Mouse (Mus musculus) layer of hippocampus, adult 8-10 months (tissue): ENCODE data around the gene Fubp1. TPM values are rescaled to one million over a fixed set of nuclear protein-coding genes. Genes with fewer than 3 reads are reported as not detected.
"Not testable (repeated sequence)": the region's sequence is repeated elsewhere in the genome, so short reads cannot be mapped to it uniquely, and the experiment has no call there.

Source experiments
- DNase-seq, 2 experiments: peaks; one replicate each; pipeline ENCODE4 v3.0.0; 2022; ENCODE audit warnings: low spot score in 2 of 2
- total RNA-seq, 4 experiments: library from RNA; stranded (reverse); gene quantifications; 2 replicates each; pipeline ENCODE4 v1.2.4; 2022

Gene Fubp1
- total RNA-seq, 4 experiments from 2014 or later: 114 to 141 (median 131) TPM

- no peak for DNase-seq
These were observed 17.8 kb upstream of the Fubp1 start for GRCm38 (mm10) chr3:152192238-152192931.

DNA sequence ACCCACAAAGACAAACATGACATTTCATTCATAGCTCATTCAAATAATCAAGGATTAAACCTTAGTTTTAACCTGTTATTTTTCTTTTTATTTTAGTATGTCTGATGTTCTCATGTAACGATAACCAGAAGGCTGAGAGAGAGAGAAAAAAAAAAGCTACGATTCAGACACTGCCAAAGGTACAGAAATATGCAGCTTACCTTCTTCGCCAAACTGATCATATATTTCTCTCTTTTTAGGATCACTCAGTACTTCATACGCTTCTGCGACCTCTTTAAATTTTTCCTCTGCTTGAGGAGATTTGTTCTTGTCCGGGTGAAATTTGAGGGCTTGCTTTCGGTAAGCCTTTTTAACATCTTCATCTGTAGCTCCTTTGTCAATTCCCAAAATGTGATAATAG lies 17.0 kb upstream of the Fubp1 start:
- no peak for DNase-seq

DNA sequence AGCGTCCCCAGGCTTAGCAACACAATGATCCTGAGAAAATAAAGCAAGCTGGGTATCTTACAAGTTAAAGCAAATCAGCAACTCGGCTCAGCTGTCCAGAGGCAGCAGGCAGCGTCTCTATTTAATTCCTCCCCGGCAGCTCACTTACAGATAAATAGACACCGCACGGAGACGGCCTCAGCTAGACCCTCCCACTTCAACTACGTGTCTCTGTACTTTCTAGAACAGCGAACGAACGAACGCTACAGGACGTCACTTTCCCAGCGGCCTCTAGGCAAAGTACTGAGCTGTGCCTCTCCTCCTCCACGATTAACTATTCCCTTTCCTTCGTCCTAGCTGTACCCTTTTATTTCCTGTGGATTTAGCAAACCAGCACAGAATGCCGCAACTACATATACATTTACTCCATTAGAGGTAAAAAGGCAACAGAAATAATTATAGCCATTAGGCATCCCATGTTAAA lies 16.6 kb upstream of the Fubp1 start:
- peak; percentile 89 for DNase-seq

DNA sequence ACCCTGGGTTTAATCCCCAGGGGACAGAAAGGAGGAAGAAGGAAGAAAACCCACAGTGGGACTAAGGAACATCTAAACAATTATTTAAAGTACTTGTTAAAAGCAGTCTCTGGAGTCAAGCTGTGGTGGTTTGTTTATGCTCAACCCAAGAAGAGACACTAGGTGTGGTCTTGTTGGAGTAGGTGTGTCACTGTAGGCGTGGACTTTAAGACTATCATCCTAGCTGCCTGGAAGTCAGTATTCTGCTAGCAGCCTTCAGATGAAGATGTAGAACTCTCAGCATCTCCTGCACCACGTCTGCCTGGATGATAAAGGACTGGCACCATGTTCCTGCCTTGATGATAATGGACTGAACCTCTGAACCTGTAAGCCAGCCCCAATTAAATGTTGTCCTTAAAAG lies 13.0 kb upstream of the Fubp1 start:
- DNase-seq: not testable (repeated sequence)

DNA sequence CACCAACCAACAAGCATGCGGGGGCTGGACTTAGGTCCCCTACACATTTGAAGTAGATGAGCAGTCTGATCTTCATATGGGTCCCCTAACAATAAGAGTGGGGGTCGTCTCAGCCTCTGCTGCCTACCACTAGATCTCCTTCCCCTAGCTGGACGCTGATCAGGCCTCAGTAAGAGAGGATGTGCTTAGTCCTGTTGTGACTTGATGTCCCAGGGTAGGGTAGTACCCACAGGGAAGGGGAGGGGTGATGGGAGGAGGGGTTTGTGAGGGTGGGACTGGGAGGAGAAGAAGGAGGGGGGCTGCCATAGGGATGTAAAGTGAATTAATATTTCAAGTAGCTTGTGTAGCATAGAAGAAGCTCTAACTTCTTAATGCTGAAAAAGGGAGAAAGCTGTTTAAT lies 11.1 kb upstream of the Fubp1 start:
- DNase-seq: no peak

DNA sequence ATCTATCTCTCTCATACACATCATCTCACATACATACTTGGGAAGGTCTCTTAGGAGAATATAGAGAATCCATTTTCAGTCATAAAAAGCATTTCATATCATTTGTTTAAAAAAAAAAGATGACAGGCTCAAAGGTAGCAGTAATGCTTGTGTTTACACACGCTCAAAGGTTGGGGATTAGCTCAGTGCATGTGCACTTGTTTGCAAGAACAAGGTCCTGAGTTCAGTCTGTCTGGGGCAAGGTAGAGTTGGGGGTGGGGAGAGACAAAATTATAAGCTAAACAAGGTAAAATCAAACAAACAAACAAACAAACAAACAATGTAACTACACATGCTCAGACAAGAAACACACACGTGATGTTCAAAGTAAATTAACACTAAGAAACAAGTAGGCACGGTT lies 9.0 kb upstream of the Fubp1 start:
- DNase-seq: no peak

DNA sequence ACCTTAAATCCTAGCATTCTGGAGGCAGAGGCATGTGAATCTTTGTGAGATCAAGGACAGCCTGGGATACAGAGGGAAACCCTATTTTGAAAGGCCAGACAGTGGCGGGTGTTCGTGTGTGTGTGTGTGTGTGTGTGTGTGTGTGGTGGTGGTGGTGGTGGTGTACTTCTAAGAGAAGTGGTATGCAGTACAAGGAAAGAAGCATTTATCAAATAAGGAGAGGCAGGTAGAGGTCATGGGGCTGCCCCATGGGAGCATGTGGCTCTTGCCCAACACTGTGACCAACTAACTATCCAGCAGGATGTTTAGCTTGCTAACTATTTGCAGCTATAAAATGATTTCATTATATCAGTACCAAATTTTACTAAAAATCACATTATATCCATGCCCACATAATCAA lies 8.6 kb upstream of the Fubp1 start:
- DNase-seq: no peak

GRCm38 (mm10) chr3:152202942-152203341 lies 7.3 kb upstream of the Fubp1 start:
- DNase-seq: no peak

DNA sequence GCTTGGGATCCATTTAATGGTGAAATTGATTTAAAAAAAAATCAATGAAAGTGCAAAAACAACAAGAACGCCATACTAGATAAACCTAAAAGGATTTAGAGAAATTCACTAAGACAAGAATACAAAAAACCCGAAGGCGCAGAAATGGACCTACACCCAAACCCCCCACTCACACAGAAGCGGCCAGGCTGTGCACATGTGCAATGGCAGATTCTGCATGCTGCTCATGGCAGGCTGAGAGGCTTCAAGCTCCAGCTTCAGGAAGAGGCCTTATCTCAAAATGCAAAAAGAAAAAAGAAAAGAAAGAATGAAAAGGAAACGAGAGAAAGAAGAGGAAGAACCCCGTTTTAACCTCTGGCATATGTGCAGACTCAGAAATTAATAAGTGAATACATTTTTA lies 6.8 kb upstream of the Fubp1 start:
- no peak for DNase-seq

DNA sequence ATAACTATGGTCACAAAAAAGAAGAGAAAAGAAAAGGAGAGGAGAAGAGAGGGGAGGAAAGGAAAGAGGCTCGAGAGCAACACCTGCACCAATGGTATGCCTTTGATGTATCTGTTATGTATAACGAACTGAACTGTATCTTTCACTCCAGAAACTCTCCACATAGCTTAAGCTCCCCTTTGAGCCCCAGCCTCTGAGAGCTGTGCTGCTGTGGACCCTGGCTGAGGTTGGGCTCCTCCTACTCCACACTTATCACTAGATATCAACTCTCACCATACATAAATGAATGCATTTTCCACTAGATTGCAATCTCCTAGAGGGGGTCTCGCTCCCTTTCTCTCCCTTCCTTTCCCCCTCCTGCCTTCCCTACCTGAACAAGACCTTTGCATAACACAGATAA lies 6.2 kb upstream of the Fubp1 start:
- DNase-seq: no peak

DNA sequence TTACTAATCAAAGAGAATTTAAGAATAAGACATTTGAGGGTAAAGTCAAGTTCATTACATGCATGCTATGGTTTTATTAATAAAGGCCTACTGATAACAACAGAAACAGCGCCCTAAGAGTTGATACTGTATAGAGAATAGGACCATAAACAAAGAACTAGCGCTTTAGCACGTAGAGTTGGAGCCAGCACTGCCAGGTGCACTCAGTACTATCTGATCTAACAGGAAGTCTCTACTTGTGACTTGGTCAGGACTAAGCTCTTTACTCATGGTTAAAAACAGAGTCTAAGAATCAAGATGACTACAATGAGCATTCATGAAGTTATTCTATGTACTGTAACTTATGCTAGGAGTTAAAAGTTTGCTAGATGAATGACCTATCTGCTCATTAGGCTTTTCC lies 5.6 kb upstream of the Fubp1 start:
- no peak for DNase-seq

- DNase-seq: no peak
These were observed 3.1 kb upstream of the Fubp1 start for GRCm38 (mm10) chr3:152207156-152207555.

GRCm38 (mm10) chr3:152208096-152208885 lies 1.9 kb upstream of the Fubp1 start:
- no peak for DNase-seq

GRCm38 (mm10) chr3:152209177-152209966 lies 850 bp upstream of the Fubp1 start:
- DNase-seq: no peak

- DNase-seq: peak; percentile 58 to 68
These were observed 638 bp downstream of the Fubp1 start for GRCm38 (mm10) chr3:152210728-152211391.

- no peak for DNase-seq
These were observed 1.6 kb downstream of the Fubp1 start for GRCm38 (mm10) chr3:152211731-152212279.

GRCm38 (mm10) chr3:152213416-152213815 lies 3.2 kb downstream of the Fubp1 start:
- no peak for DNase-seq

DNA sequence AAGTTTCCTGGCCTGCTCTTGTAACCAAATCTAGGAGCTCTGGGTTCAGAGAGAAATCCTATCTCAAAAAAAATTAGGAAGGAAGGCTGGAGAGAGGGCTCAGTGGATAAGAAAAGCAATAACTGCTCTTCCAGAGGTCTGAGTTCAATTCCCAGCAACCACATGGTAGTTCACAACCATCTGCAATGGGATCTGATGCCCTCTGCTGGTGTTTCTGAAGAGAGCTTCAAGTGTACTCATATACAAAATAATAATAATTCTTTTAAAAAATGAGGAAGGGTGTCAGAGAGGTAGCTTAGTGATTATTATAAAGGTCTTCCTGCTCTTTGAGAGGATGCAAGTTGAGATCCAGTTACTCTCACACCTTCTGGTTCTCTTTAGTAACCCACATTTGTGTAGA lies 14.7 kb downstream of the Fubp1 start:
- DNase-seq: no peak

- DNase-seq: no peak
These were observed 15.7 kb downstream of the Fubp1 start for GRCm38 (mm10) chr3:152225906-152226305.

GRCm38 (mm10) chr3:152228843-152229242 lies 18.6 kb downstream of the Fubp1 start:
- no peak for DNase-seq

- no peak for DNase-seq
These were observed 19.0 kb downstream of the Fubp1 start for GRCm38 (mm10) chr3:152229271-152229670.
